Mouse (Mus musculus) forebrain, postnatal 0 days (tissue): ENCODE measurements around the gene Mecr. TPM values are rescaled to one million over a fixed set of nuclear protein-coding genes. Genes with fewer than 3 reads are reported as not detected.

Experiments
- ATAC-seq: fragments of 200-750 bp; cut with Nextera tagmentation; 2 replicates; pipeline ENCODE4 v1.8.0; 2017; ENCODE audit warnings: mild to moderate bottlenecking, moderate library complexity
- DNase-seq: peaks from one replicate; pipeline ENCODE4 v3.0.0-alpha.2; 2015
- H3K27ac ChIP-seq: fragments of 300-500 bp; sonication (generic); 2 replicates; pipeline ENCODE4 v1.5.1; 2014; ENCODE audit warnings: low read depth, mild to moderate bottlenecking, antibody characterized with exemption, low read length, moderate library complexity, mixed read lengths
- H3K27me3 ChIP-seq: fragments of 300-500 bp; sonication (generic); 2 replicates; pipeline ENCODE4 v1.6.1; 2014; ENCODE audit warnings: mild to moderate bottlenecking, low read length, mixed read lengths; ENCODE audit not compliant: insufficient read depth
- H3K36me3 ChIP-seq: fragments of 300-500 bp; sonication (generic); 2 replicates; pipeline ENCODE4 v1.6.1; 2014; ENCODE audit warnings: mild to moderate bottlenecking, moderate library complexity; ENCODE audit not compliant: insufficient read depth
- H3K4me1 ChIP-seq: fragments of 300-500 bp; sonication (generic); 2 replicates; pipeline ENCODE4 v1.6.1; 2014; ENCODE audit warnings: antibody characterized with exemption; ENCODE audit not compliant: insufficient read depth
- H3K4me2 ChIP-seq: fragments of 300-500 bp; sonication (generic); 2 replicates; pipeline ENCODE4 v1.6.1; 2014; ENCODE audit warnings: low read depth, mild to moderate bottlenecking, moderate library complexity
- H3K4me3 ChIP-seq: fragments of 300-500 bp; sonication (generic); 2 replicates; pipeline ENCODE4 v1.5.1; 2014; ENCODE audit warnings: low read depth, low read length, mixed read lengths
- H3K9ac ChIP-seq: fragments of 300-500 bp; sonication (generic); 2 replicates; pipeline ENCODE4 v1.6.1; 2014; ENCODE audit warnings: mild to moderate bottlenecking
- H3K9me3 ChIP-seq: fragments of 300-500 bp; sonication (generic); 2 replicates; pipeline ENCODE4 v1.6.1; 2016; ENCODE audit warnings: low read length
- CTCF ChIP-seq: sonication (generic); IDR thresholded peaks from 2 replicates; pipeline ENCODE4 v1.5.1; 2016; ENCODE audit warnings: antibody characterized with exemption, control low read depth, low read depth
- WGBS: fragments of 180-500 bp; shearing (Covaris S2); extraction: QIAGEN DNeasy Blood & Tissue Kit; methylation state at CpG from one replicate; pipeline ENCODE4 v1.1.7; 2014; 5-methylcytosine and 5-hydroxymethylcytosine counted together
- polyA plus RNA-seq: library from polyadenylated mRNA; unstranded; fragments of >200 nt; fragmentation: Nextera tagmentation; extraction: Ambion mirVana; gene quantifications from 2 replicates; pipeline ENCODE4 v1.2.1, GENCODE M21; 2015
- total RNA-seq: library from RNA; depleted of rRNA; stranded (reverse); fragments of >200 nt; gene quantifications from 2 replicates; pipeline ENCODE4 v1.2.3, GENCODE M21; 2014

The Mecr gene
- total and polyA plus RNA-seq, 2 experiments from 2014 or later: 20.3 to 31.8 TPM

GRCm38 (mm10) chr4:131874169-131874536 is 30.9 kb downstream of the Mecr start:
- Histone ChIP-seq H3K36me3 (no peaks in the 10 kb centered on the region), H3K27ac (peak overlapping the region; percentile 99), H3K9me3 (no peaks in the 10 kb centered on the region), H3K4me3 (peak overlapping the region; percentile 92), H3K4me2 (peak overlapping the region; percentile 79), H3K27me3 (no peaks in the 10 kb centered on the region), H3K4me1 (peaks cover 22% of the 10 kb centered on the region), H3K9ac (peak overlapping the region; percentile 99)
- TF ChIP-seq CTCF: no peak
- WGBS: 2% methylated on average over 20 of the region's 20 CpGs
- DNase-seq: no peak
- ATAC-seq: peak; percentile 7

- Histone ChIP-seq H3K4me3 (peak overlapping the region; percentile 92), H3K9ac (peak overlapping the region; percentile 99), H3K4me1 (peaks cover 22% of the 10 kb centered on the region), H3K27ac (peak overlapping the region; percentile 99; the same call in 1 of the 2 replicates), H3K36me3 (no peaks in the 10 kb centered on the region), H3K4me2 (peak overlapping the region; percentile 79), H3K27me3 (no peaks in the 10 kb centered on the region), H3K9me3 (no peaks in the 10 kb centered on the region)
- WGBS: 3% methylated on average over 11 of the region's 11 CpGs
- ATAC-seq: no peak
- DNase-seq: no peak
- TF ChIP-seq CTCF: no peak
Measured at GRCm38 (mm10) chr4:131874567-131874966, 31.3 kb downstream of the Mecr start.

GRCm38 (mm10) chr4:131875242-131875641 is 32.0 kb downstream of the Mecr start:
- Histone ChIP-seq H3K4me3 (peak overlapping the region; percentile 92), H3K27ac (no peak overlapping the region), H3K27me3 (no peaks in the 10 kb centered on the region), H3K9me3 (no peaks in the 10 kb centered on the region), H3K4me2 (peak overlapping the region; percentile 79), H3K9ac (peak overlapping the region; percentile 99), H3K4me1 (peaks cover 22% of the 10 kb centered on the region), H3K36me3 (no peaks in the 10 kb centered on the region)
- no peak for TF ChIP-seq CTCF
- DNase-seq (no peak), ATAC-seq (no peak)
- WGBS: 25% methylated on average over 3 of the region's 3 CpGs

- Histone ChIP-seq H3K4me1 (peaks cover 22% of the 10 kb centered on the region), H3K4me2 (no peak overlapping the region), H3K4me3 (no peak overlapping the region), H3K27me3 (no peaks in the 10 kb centered on the region), H3K9me3 (no peaks in the 10 kb centered on the region), H3K9ac (0 out of 2 replicates have a peak overlapping the region, but pooled peaks have one; percentile 18), H3K36me3 (no peaks in the 10 kb centered on the region), H3K27ac (no peak overlapping the region)
- TF ChIP-seq CTCF: no peak
- DNase-seq: no peak
- no peak for ATAC-seq
- 54% methylated on average over 2 of the region's 2 CpGs for WGBS
Measured at GRCm38 (mm10) chr4:131876836-131877235, 33.6 kb downstream of the Mecr start.

- no peak overlapping the region for H3K27ac ChIP-seq
- H3K4me3 ChIP-seq: no peak overlapping the region
- H3K9ac ChIP-seq: no peak overlapping the region
- ATAC-seq (no peak), DNase-seq (no peak)
- 0 out of 2 replicates have a peak, but pooled peaks cover under 1% of the 10 kb centered on the region for H3K36me3 ChIP-seq
- H3K27me3 ChIP-seq: no peaks in the 10 kb centered on the region
- TF ChIP-seq CTCF: no peak
- 75% methylated on average over 1 of the region's 1 CpGs for WGBS
- H3K4me2 ChIP-seq: no peak overlapping the region
- H3K9me3 ChIP-seq: no peaks in the 10 kb centered on the region
- H3K4me1 ChIP-seq: peaks cover 22% of the 10 kb centered on the region
Measured at GRCm38 (mm10) chr4:131879692-131880091, 36.4 kb downstream of the Mecr start.

GRCm38 (mm10) chr4:131881306-131881705 is 38.0 kb downstream of the Mecr start:
- DNase-seq (no peak), ATAC-seq (no peak)
- no peak overlapping the region for H3K4me3 ChIP-seq
- H3K4me1 ChIP-seq: peaks cover 7% of the 10 kb centered on the region
- H3K9ac ChIP-seq: no peak overlapping the region
- TF ChIP-seq CTCF: no peak
- H3K36me3 ChIP-seq: peaks cover 13% of the 10 kb centered on the region
- H3K9me3 ChIP-seq: no peaks in the 10 kb centered on the region
- H3K27me3 ChIP-seq: no peaks in the 10 kb centered on the region
- no peak overlapping the region for H3K4me2 ChIP-seq
- H3K27ac ChIP-seq: no peak overlapping the region
- 87% methylated on average over 7 of the region's 7 CpGs for WGBS

GRCm38 (mm10) chr4:131883571-131883970 is 40.3 kb downstream of the Mecr start:
- Histone ChIP-seq H3K9ac (no peak overlapping the region), H3K4me2 (no peak overlapping the region), H3K27me3 (no peaks in the 10 kb centered on the region), H3K9me3 (no peaks in the 10 kb centered on the region), H3K36me3 (peaks cover 19% of the 10 kb centered on the region), H3K4me1 (no peaks in the 10 kb centered on the region), H3K4me3 (no peak overlapping the region), H3K27ac (no peak overlapping the region)
- TF ChIP-seq CTCF: no peak
- DNase-seq (no peak), ATAC-seq (no peak)
- WGBS: 62% methylated on average over 6 of the region's 6 CpGs

- Histone ChIP-seq H3K4me3 (no peak overlapping the region), H3K4me2 (no peak overlapping the region), H3K9me3 (no peaks in the 10 kb centered on the region), H3K36me3 (peaks cover 19% of the 10 kb centered on the region), H3K27me3 (no peaks in the 10 kb centered on the region), H3K9ac (no peak overlapping the region), H3K27ac (no peak overlapping the region), H3K4me1 (no peaks in the 10 kb centered on the region)
- no peak for ATAC-seq
- no peak for DNase-seq
- WGBS: 66% methylated on average over 6 of the region's 6 CpGs
- no peak for TF ChIP-seq CTCF
Measured at GRCm38 (mm10) chr4:131885376-131885775, 42.1 kb downstream of the Mecr start.
